Mouse (Mus musculus) cerebellum, adult 18-20 months (tissue): ENCODE measurements at regions not wholly inside any gene's neighbourhood (a gene's known extent, or its start where the extent isn't known, plus 50 kb on each side); places are given as distances from the start of the nearest gene placed in this dataset.

Experiments used
- DNase-seq, 2 experiments: peaks; one replicate each; pipeline ENCODE4 v3.0.0; 2021

DNA sequence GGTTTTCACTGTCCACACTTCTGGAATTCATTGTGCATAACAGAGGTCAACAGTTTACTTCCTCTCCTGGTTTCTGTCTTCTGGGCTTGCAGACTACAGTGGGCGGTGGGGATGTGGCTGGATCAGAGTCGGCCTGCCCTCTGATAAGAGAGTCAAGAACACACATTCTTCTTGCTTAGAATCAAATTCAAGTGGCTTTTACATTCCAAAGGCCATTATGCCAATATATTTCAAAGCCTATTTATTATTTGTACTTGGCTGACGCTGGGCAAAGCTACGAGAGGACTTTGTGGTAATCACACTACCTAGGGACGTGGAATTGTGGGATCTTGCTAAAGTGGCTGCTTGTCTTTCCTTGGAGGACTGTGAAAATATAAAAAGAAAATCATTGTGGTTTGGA lies 114.3 kb upstream of the Sel1l start:
- no peak for DNase-seq

DNA sequence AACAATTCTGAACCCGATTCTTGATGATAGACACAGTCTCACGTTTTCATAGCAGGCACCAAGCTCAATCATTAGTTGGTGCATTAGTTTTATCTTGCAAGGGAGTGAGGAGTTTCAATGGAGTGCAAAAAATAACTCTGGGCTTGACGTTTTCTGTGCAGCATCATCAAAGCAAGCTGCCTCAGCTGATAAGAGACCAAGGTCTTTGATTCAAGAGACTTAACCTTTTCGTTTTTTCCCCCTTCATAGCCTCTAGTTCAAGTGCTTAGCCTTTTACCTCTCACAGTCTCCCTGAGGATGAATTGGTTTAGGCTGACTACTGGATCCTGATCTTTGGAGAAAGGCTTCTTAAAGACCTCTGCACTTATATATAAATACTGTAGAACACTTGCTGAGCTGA lies 109.1 kb upstream of the Sel1l start:
- no peak for DNase-seq

DNA sequence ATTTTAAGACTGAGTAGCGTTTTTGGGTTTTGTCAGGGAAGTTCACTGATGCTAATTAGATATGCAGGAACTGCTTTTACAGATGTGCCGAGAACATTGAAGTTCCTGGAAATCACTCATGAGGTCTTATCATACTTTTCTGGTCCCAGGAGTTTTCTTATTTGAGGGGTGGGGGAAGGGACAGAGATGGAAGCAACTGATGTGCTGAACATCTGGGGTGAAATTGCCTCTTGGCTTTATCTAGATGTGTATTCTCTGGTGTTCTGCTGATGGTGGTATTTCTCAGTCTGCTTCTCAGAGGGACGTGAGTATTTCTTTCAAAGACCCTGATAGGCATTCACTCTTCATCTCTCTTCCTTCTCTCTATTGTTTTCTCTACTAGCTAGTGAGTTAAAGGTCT lies 107.5 kb upstream of the Sel1l start:
- no peak for DNase-seq

DNA sequence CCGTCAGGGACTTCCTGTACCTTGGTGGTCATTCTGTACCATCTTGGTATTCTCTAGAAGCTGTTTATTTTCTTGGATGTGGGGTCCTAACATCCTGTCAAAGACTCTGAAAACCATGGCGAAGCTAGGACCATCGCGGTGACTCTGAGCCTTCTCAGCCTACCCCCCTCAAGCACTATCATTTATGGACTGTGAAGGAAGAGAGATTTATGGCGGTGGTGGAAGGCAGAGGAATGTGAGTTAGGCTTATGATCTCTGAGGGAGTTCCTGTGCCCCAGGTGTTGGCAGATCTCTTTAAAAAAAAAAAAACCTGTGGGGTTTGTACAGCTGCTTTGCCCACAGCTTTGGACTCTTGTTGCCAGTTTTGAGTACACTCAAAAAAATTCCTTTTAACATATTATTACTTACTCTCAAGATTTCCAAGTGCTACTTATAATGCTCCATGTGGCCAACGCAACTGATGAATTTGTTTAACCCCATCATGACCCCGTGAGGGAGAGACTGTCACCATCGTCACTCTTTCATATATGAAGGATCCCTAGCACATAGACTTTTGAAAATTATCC lies 99.7 kb upstream of the Sel1l start:
- DNase-seq = no peak

DNA sequence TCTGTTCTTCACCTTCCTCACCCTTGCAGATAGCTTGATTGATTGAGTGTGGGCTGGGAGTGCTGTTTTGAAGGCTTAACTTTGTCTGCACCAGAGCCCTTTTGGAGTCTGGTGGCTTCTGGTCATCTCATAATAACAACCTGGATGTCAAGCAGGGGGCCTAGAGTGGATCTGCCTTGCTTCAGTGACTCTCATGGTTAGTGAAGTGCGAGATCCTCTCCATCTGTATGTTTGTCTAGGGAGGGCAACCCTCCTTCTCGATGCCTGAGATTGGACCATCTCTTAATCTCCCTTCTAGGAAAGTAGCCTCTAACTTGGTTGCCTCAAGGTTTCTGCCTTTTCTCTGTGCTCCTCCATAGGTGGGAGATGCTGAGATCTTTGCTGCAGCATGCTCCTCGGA lies 99.0 kb upstream of the Sel1l start:
- DNase-seq = no peak

DNA sequence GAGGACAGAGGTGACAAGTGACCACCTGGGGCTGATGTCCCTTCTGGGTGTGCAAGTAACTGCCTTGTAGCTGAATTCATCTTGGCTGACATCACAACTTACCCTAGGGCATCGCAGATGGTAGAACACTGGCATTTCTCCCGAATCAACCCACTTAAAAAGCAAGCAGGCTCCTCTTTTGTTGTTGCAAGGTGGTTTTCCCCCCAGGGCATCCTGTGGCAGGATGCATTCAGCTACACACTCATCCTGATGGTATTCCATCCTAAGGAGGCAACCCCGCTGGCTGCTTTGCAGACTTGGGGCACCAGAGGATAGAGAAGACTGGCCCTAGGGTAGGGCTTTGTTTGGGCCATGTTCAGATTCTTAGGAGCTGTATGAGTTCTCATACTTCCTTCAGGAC lies 97.6 kb upstream of the Sel1l start:
- DNase-seq = no peak

DNA sequence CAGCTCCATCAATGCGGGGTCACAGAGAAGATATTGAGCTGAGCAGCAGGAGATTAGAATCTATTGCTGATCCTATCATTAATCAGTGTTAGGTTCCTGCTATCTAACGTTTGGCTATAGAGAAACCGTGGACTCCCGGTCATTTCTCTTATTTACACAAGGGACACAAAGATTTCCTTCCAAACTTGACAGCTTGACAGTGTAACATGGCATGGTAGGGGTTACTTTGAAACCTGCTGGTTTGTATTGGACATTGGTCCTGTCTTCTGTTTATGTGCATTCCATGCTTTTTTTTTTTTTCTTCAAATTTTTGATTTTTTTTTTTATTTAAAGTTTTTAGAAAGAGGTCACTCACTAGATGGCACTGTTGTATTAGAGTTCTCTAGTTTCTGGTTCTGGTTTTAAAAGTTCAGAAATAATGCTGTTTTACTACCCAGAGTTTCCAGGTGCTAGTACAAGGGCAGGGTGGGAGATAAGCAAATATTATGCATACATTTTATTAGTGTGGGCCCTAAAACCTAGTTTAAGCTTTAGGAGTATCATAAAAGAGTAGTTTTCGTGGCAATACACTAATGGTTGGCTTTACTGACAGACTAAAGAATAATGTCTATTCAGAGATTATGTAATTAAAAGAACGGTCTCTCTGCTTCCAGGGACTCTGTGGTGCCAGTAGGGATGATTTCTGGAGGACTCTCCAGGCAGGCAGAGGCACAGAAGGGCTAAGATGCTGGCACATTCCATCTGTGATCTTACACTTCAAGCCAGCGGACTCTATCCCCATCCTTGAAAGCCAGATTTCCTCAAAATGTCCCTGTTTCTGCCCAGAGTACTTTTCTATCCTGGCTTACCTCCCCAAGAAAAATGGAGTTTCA lies 83.8 kb upstream of the Sel1l start:
- DNase-seq = no peak

DNA sequence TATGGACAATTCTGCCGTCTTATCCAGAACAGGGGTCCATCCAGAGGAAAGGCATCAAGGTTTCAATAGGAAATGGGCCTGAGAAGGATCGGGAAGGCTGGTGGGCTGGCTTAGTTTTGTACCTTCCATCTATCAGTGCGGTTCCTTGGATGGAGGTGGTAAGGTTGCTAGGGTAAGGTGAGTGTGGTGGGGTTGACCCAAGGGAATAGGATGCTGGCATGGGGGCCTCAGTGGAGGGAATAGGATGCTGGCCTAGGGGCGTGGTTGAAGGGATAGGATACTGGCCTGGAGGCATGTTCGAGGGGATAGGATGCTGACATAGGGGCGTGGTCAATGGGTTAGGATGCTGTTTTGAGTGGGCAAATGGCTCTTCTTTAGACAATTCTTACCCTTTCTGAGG lies 82.6 kb upstream of the Sel1l start:
- DNase-seq = no peak

DNA sequence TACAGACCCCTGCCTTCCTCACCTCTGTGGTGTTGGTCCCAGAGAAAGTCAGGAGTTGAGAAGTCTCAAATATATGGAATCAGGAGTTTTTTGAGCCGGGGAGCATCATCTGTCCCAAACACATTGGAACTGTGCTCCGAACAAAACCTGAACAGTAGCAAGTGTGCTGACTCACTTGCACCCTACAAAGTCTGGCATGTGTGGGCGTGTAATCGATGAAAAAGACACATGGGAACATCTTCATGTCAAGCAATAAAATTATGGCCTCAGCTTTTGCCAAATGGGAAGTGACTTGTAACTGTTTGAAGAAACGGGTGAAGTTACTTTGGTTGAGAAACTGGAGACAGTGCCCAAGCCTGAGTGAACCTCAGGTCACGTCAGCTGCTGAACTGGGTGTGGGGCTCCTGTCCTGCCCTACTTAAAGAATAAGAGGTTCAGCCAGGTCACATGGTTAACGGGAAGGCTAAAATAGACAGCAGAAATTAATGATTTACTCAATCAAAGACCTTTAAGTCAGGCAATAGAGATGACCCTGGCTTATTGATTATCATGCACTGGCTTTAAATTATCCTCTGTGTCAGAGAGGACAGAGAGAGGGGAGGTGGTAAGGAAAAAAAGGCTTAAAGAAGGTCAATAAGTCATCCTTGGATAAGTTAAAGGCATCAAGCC lies 80.6 kb upstream of the Sel1l start:
- DNase-seq = no peak

DNA sequence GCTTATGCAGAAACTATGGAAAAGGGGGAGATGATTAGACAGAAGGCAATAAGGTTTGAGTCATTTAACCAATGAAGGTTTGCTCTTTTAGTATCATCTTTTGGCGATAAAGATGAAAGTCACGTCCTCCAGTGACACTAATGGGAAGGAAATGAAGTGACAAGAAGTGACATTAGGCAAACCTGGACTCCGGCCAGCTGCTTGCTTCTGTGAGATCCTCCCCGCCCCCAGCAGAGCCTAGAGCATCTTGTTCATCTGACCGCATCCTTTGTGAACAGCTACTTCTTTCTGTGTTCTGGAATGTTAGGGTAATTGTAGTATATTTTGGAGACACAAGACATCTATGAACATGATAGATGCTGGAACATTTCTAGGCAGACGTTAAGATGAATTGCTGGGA lies 78.6 kb upstream of the Sel1l start:
- DNase-seq = no peak

DNA sequence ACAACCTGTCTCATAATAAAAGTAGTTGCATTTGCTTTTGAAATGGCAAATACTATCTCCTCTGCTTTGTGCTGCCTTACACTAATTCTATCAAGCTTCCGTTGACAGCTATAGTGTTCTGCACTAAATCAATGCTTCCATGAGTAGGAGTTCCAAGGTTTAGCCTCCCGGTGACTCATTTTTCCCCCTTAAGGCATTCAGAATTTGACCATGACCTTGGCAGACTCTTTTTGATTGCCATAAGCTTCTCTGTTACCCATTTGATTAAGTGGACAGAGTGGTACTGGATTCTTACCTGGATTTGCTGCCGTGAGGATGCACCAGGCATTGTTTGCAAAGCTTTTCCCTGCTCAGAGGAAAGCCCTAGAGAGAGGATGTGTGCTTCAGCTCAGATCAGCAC lies 66.5 kb upstream of the Sel1l start:
- no peak for DNase-seq

DNA sequence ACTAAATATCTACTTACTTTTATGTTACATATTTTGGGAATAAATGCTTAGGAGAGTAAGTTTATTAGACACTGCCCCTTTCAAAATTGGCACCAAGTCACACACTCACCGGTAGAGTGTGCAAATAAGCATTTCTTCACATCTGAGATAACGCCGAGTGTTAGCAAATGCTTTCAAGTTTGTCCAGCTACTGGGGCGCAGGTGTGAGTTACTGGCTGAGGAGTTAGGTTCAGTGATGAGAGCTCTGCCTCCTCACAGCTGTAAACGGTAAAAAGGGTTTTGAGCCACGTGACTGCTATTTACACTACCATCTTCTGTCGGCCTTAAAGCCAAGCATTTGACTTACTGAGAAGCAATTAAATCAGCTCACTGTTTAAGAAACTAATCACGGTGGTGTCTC lies 61.6 kb upstream of the Sel1l start:
- DNase-seq = no peak
